Mouse (Mus musculus): ENCODE results near the gene Olfr790.

Olfr790 gene

GRCm38 (mm10) chr10:129498192-129498591, at the start of gene Olfr790:
Gene Olfr790 (plus strand): TSS chr10:129498492.
- DNase-seq (ENCODE audit: extremely low read depth, insufficient read length, low spot score), result no peak

GRCm38 (mm10) chr10:129461562-129461961, 36.7 kb upstream of the Olfr790 start, which contains the start of gene Olfr787:
Gene Olfr787 (plus strand): TSS chr10:129461862.
- no peak for DNase-seq (ENCODE audit: extremely low read depth, insufficient read length, low spot score)

- no peak for DNase-seq (ENCODE audit: extremely low read depth, insufficient read length, low spot score)
Observed at GRCm38 (mm10) chr10:129470698-129471097, 27.6 kb upstream of the Olfr790 start, which contains the start of gene Olfr788. Gene Olfr788 (plus strand): TSS chr10:129470998.

- DNase-seq (ENCODE audit: extremely low read depth, insufficient read length, low spot score), result no peak
Observed at GRCm38 (mm10) chr10:129473256-129473655, 25.0 kb upstream of the Olfr790 start.

GRCm38 (mm10) chr10:129473723-129474122, 24.6 kb upstream of the Olfr790 start:
- no peak for DNase-seq (ENCODE audit: extremely low read depth, insufficient read length, low spot score)

- no peak for DNase-seq (ENCODE audit: extremely low read depth, insufficient read length, low spot score)
Observed at GRCm38 (mm10) chr10:129484452-129484851, 13.8 kb upstream of the Olfr790 start, which contains the start of gene Olfr789. Gene Olfr789 (plus strand): TSS chr10:129484752.

- no peak for DNase-seq (ENCODE audit: extremely low read depth, insufficient read length, low spot score)
Observed at GRCm38 (mm10) chr10:129490101-129490500, 8.2 kb upstream of the Olfr790 start.

- no peak for DNase-seq (ENCODE audit: extremely low read depth, insufficient read length, low spot score)
Observed at GRCm38 (mm10) chr10:129521492-129521891, 23.2 kb downstream of the Olfr790 start, which contains the start of gene Olfr791. Gene Olfr791 (plus strand): TSS chr10:129521792.

- DNase-seq (ENCODE audit: extremely low read depth, insufficient read length, low spot score), result no peak
Observed at GRCm38 (mm10) chr10:129538862-129539261, 40.6 kb downstream of the Olfr790 start, which contains the start of gene Olfr792. Gene Olfr792 (plus strand): TSS chr10:129539162.

GRCm38 (mm10) chr10:129549354-129549753, 51.1 kb downstream of the Olfr790 start:
- DNase-seq (ENCODE audit: extremely low read depth, insufficient read length, low spot score), result no peak

Data from 3134 (cell line).